Mouse (Mus musculus) forebrain, embryonic 11.5 days (tissue): ENCODE measurements around the gene Pcgf5. TPM values are rescaled to one million over a fixed set of nuclear protein-coding genes. Genes with fewer than 3 reads are reported as not detected.
A peak's percentile ranks its signal among the peaks of the same experiment; 100 is the strongest.
"Not testable (repeated sequence)": the region's sequence is repeated elsewhere in the genome, so short reads cannot be mapped to it uniquely, and the experiment has no call there.

ENCODE experiments used
- ATAC-seq: fragments of 200-750 bp; cut with Nextera tagmentation; replicated peaks from 2 replicates; pipeline ENCODE4 v1.8.0; 2017; ENCODE audit warnings: moderate TSS enrichment; ENCODE audit not compliant: low FRiP score
- DNase-seq: peaks from one replicate; pipeline ENCODE4 v3.0.0-alpha.2; 2017; ENCODE audit warnings: low spot score
- H3K27ac ChIP-seq: fragments of 300-500 bp; sonication (generic); 2 replicates; pipeline ENCODE4 v1.5.1; 2014; ENCODE audit warnings: low read depth, low read length
- H3K27me3 ChIP-seq: fragments of 300-500 bp; sonication (generic); 2 replicates; pipeline ENCODE4 v1.6.1; 2014; ENCODE audit warnings: mild to moderate bottlenecking, low read length, mixed read lengths; ENCODE audit not compliant: control insufficient read depth, insufficient read depth
- H3K36me3 ChIP-seq: fragments of 300-500 bp; sonication (generic); 2 replicates; pipeline ENCODE4 v1.6.1; 2014; ENCODE audit warnings: mild to moderate bottlenecking, low read length, moderate library complexity, mixed read lengths; ENCODE audit not compliant: control insufficient read depth, insufficient read depth
- H3K4me1 ChIP-seq: fragments of 300-500 bp; sonication (generic); replicated peaks from 2 replicates; pipeline ENCODE4 v1.6.1; 2014; ENCODE audit warnings: low read length, mixed read lengths; ENCODE audit not compliant: control insufficient read depth, insufficient read depth
- H3K4me2 ChIP-seq: fragments of 300-500 bp; sonication (generic); 2 replicates; pipeline ENCODE4 v1.6.1; 2014; ENCODE audit warnings: low read depth, mild to moderate bottlenecking, low read length, moderate library complexity, mixed read lengths; ENCODE audit not compliant: severe bottlenecking
- H3K4me3 ChIP-seq: fragments of 300-500 bp; sonication (generic); 2 replicates; pipeline ENCODE4 v1.5.1; 2014; ENCODE audit warnings: low read depth, low read length
- H3K9ac ChIP-seq: fragments of 300-500 bp; sonication (generic); 2 replicates; pipeline ENCODE4 v1.6.1; 2014; ENCODE audit warnings: low read length
- H3K9me3 ChIP-seq: fragments of 300-500 bp; sonication (generic); 2 replicates; pipeline ENCODE4 v1.6.1; 2016; ENCODE audit warnings: low read length, mixed read lengths; ENCODE audit not compliant: control insufficient read depth
- WGBS: fragments of 180-500 bp; shearing (Covaris S2); extraction: QIAGEN DNeasy Blood & Tissue Kit; methylation state at CpG from one replicate; pipeline ENCODE4 v1.1.7; 2014; 5-methylcytosine and 5-hydroxymethylcytosine counted together
- polyA plus RNA-seq: library from polyadenylated mRNA; unstranded; fragments of >200 nt; fragmentation: Nextera tagmentation; extraction: Ambion mirVana; gene quantifications from 2 replicates; pipeline ENCODE4 v1.2.1, GENCODE M21; 2014

Gene Pcgf5
- polyA plus RNA-seq, 1 experiment from 2014 or later: 14.9 TPM

DNA sequence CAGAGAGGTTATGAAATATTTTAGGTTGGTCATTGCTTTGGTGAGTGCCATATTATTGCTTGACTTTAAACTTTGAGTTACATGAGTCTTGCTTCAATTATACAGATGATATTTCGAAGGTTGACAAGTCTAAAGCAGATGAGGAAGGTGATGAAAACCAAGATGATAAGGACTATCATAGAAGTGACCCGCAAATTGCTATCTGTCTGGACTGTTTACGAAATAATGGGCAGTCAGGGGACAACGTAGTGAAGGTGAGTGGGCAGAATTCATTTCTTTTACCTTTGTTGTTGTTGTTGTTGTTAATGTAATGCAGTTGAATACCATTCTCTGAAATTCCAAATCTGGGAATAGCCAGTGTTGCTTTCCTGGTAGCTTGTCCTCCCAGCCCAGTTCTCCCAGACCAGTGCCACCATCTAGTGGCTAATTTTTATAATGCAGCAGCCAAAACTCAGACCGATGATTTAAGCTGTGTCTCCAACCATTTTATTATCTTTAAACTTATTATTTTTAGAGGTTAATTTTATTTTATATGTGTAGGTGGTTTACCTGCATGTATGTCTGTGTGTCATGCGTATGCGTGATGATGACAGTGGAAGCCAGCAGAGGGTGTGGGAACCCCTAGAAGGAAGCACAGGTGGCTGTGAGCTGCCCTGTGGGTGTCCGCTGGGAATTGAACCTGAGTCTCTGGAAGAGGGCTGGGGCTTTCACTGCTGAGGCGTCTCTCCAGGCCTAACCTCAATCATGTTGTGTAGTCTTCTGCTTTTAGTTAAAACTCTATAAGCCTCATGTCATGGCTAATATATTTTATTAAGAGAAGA lies 92.0 kb downstream of the Pcgf5 start:
- ATAC-seq: peak; percentile 44; the same call in 1 of the 2 replicates
- WGBS: 63% methylated on average over 9 of the region's 9 CpGs

DNA sequence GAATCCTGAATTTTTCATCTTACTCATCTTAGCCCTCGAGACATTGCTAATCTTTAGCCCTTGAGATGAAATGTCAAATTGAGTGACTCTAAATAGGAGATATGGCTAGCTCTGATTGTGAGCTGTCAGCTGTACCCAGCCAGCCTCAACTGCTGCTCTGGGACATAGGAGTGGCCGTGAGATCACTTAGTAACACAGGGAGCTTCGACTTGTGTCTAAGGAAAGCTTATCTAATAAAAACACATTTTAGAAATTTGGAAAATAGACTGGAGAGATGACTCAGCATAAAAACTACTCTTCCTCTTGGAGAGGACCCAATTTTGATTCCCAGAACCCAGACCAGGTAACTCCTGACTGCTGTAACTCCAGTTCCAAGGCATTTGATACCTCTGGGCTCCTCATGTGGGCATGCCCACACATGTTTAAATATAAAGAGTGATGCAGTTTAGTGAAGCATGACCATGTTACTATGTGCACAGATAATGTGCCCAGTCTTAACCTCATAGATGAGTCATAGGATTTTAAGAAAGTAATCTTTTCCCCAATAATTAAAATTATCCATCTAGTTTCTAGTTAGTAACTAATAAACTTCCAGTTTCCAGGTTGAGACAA lies 103.0 kb downstream of the Pcgf5 start:
- no peak for DNase-seq
- Histone ChIP-seq H3K27ac (no peak overlapping the region), H3K9me3 (no peaks in the 10 kb centered on the region), H3K9ac (no peak overlapping the region), H3K4me3 (no peak overlapping the region), H3K4me1 (no peaks in the 10 kb centered on the region), H3K27me3 (no peaks in the 10 kb centered on the region), H3K4me2 (no peak overlapping the region), H3K36me3 (no peaks in the 10 kb centered on the region)
- 92% methylated on average over 3 of the region's 3 CpGs for WGBS
- ATAC-seq: no peak

More for the DNA sequence above, 92.0 kb downstream of the Pcgf5 start:
- Histone ChIP-seq H3K27ac (no peak overlapping the region), H3K4me1 (no peaks in the 10 kb centered on the region), H3K4me3 (no peak overlapping the region), H3K4me2 (no peak overlapping the region), H3K36me3 (no peaks in the 10 kb centered on the region), H3K9ac (no peak overlapping the region), H3K27me3 (no peaks in the 10 kb centered on the region), H3K9me3 (no peaks in the 10 kb centered on the region)
- DNase-seq: no peak

DNA sequence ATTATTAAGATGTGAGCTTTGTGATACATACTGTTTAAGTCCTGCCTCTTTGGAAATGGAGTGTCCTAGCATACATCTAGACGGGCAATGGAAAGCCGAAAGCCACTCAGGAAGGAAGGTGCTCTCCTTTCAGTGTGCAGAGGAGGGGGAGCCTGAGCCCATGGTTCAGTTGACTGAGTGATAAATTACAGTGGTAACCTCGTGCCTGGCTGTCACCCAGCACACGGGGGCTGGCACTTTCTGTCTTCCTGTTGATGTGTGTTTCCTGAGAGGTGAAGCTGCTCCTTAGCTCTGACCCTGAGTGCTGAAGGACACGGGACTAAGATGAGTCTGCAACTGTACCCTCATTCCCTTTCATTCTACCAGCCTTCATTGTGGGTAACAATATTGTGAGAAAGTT lies 103.6 kb downstream of the Pcgf5 start:
- H3K4me3 ChIP-seq: no peak overlapping the region
- H3K4me2 ChIP-seq: no peak overlapping the region
- no peaks in the 10 kb centered on the region for H3K36me3 ChIP-seq
- H3K27ac ChIP-seq: no peak overlapping the region
- DNase-seq (no peak), ATAC-seq (no peak)
- H3K4me1 ChIP-seq: no peaks in the 10 kb centered on the region
- WGBS: 80% methylated on average over 5 of the region's 5 CpGs
- no peak overlapping the region for H3K9ac ChIP-seq
- H3K9me3 ChIP-seq: no peaks in the 10 kb centered on the region
- no peaks in the 10 kb centered on the region for H3K27me3 ChIP-seq

DNA sequence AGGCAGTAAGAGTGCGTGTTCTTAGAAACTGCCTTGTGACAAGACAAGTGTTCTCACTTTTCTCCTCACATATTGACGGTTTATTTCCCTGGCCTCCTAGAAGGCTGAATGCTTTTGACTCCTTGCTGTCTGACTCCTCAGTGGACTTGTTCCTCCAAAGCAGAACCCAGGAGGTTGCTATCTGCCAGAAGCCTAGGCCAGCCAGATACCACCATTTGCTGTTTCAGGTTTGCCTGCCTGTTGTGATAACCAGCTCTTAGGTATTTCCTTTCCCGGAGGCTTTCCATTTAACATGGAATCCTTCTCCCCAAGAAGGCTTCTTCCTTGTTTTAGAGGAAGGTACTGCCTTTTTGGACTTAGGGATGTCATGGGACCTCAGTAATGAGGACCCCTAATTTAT lies 104.1 kb downstream of the Pcgf5 start:
- not testable (repeated sequence) for H3K27me3 ChIP-seq, H3K9me3 ChIP-seq, H3K27ac ChIP-seq, DNase-seq, H3K4me2 ChIP-seq, H3K4me3 ChIP-seq, H3K36me3 ChIP-seq, ATAC-seq, H3K9ac ChIP-seq, H3K4me1 ChIP-seq
- 91% methylated on average over 3 of the region's 3 CpGs for WGBS

DNA sequence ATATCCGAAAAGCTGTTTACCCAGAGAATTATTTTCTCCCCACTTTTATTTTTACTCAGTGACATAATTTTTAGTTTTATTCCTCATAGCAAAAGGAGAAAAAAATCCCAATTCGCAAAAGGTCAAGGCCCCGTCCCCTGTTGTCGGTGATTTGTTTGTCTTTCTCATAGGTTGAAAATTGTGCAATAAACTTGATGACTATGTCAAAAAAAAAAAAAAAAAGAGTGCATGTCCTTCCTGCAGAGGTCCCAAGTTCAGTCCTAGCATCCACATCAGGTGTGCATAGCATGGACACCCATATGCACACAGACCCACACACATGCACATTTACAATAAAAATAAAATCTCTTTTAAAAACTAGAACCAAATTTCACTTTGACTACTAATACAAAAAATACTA lies 105.3 kb downstream of the Pcgf5 start:
- Histone ChIP-seq H3K36me3 (no peaks in the 10 kb centered on the region), H3K4me2 (no peak overlapping the region), H3K27me3 (no peaks in the 10 kb centered on the region), H3K9me3 (no peaks in the 10 kb centered on the region), H3K4me3 (no peak overlapping the region), H3K27ac (no peak overlapping the region), H3K4me1 (no peaks in the 10 kb centered on the region), H3K9ac (no peak overlapping the region)
- DNase-seq: no peak
- no peak for ATAC-seq
- WGBS: 94% methylated on average over 4 of the region's 4 CpGs

DNA sequence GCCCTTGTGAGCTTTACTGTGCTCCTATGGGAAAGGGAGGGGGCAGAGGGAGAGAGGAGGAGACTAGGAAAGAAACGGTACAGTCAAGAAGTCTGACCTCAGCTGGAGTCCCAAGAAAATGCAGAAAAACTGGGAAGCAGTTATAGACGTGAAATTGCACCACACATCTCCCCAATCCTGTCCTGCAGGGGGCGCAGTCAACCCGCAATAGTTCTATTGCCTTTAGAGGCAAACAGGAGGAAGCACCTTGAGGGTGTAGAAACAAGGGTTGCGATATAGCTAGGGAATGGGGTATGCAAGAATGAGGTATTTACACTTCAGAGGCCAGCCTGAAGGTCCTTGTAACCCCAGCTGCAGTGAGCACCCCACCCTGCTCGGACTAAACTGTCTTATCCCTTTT lies 122.0 kb downstream of the Pcgf5 start:
- no peak overlapping the region for H3K4me2 ChIP-seq
- no peak overlapping the region for H3K27ac ChIP-seq
- no peak; the same call in 1 of the 2 replicates for ATAC-seq
- no peaks in the 10 kb centered on the region for H3K4me1 ChIP-seq
- H3K27me3 ChIP-seq: no peaks in the 10 kb centered on the region
- H3K9me3 ChIP-seq: no peaks in the 10 kb centered on the region
- 19% methylated on average over 6 of the region's 6 CpGs for WGBS
- no peak overlapping the region for H3K4me3 ChIP-seq
- no peaks in the 10 kb centered on the region for H3K36me3 ChIP-seq
- no peak overlapping the region for H3K9ac ChIP-seq
- DNase-seq: peak; percentile 77

DNA sequence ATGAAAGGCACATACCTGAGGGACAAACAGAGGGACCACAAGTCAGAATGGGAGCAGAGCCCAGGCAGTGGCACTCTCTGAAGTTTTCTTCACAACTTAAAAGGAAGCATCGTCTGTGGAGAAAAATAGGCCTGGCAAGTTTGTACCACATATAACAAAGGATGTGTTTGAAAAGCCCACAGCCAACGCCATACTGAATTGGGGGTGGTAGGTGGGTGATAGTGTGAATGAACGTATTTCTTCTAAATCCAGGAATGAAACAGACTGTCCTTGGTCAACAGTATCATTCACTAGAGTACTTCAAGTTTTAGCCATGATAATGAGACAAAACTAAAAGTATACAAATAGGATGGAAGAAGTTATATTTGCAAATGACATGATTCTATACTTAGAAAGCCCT lies 123.2 kb downstream of the Pcgf5 start:
- DNase-seq (no peak), ATAC-seq (no peak)
- H3K4me1 ChIP-seq: no peaks in the 10 kb centered on the region
- H3K4me3 ChIP-seq: no peak overlapping the region
- no peak overlapping the region for H3K9ac ChIP-seq
- H3K36me3 ChIP-seq: no peaks in the 10 kb centered on the region
- no peaks in the 10 kb centered on the region for H3K27me3 ChIP-seq
- H3K27ac ChIP-seq: no peak overlapping the region
- no peak overlapping the region for H3K4me2 ChIP-seq
- WGBS: 90% methylated on average over 3 of the region's 3 CpGs
- H3K9me3 ChIP-seq: no peaks in the 10 kb centered on the region

DNA sequence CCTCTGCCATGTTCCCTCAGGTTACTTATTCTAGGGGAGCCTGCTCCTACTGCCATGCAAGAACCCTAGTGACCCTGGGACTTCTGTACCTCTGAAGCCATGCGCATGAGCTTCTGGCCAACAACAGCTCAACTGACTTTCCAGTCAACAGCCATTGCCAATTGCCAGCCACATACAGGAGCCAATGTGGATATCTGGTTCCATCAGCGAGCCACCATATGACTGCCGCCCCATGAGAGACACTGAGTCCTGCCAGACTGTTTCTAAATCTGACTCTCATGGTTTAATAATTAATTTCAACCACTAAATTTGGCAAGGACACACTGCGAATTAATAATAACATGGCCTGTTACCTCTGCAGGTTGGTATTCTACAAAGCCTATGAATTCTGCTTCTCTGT lies 128.5 kb downstream of the Pcgf5 start:
- Histone ChIP-seq H3K27ac (no peak overlapping the region), H3K36me3 (no peaks in the 10 kb centered on the region), H3K9me3 (no peaks in the 10 kb centered on the region), H3K4me1 (no peaks in the 10 kb centered on the region), H3K4me2 (no peak overlapping the region), H3K27me3 (no peaks in the 10 kb centered on the region), H3K4me3 (no peak overlapping the region), H3K9ac (no peak overlapping the region)
- no peak for DNase-seq
- 96% methylated on average over 4 of the region's 4 CpGs for WGBS
- ATAC-seq: no peak

DNA sequence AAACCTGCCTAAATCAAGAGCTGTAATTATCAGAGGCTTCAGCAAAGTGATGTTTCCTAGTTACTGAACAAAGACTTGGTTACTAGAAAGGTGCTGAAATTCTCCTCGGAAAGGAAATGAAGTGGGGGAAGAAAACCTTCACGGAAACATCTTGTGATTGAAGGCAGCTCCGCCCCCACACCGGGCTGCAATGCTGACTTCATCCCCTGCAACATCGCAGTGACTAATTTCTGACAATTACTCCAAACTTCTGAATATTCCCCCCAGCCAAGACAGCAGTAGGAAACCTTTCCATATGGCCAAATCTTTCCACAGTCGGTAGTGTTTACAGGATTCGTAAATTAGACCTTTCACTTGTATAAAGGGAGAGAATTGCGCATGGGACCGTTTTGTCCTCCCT lies 129.0 kb downstream of the Pcgf5 start:
- DNase-seq (no peak), ATAC-seq (no peak)
- WGBS: 66% methylated on average over 9 of the region's 9 CpGs
- H3K27ac ChIP-seq: no peak overlapping the region
- H3K9ac ChIP-seq: no peak overlapping the region
- no peaks in the 10 kb centered on the region for H3K4me1 ChIP-seq
- H3K4me2 ChIP-seq: no peak overlapping the region
- no peak overlapping the region for H3K4me3 ChIP-seq
- no peaks in the 10 kb centered on the region for H3K36me3 ChIP-seq
- no peaks in the 10 kb centered on the region for H3K9me3 ChIP-seq
- H3K27me3 ChIP-seq: no peaks in the 10 kb centered on the region
